Mouse (Mus musculus) embryonic stem cell, embryonic (primary cell): ENCODE data around the gene Dleu7.

Source experiments
- CTCF ChIA-PET, 4 experiments: fragments of 300-600 bp in 2 of 4; fragments of 350-600 bp in 2 of 4; sonication (Branson Sonifier 250); formaldehyde crosslinking; loops; one replicate each; lab custom pipeline; 2022; ENCODE audit warnings: inconsistent platforms in 2 of 4; lab: Charles Lee
- POLR2A ChIA-PET, 4 experiments: fragments of 300-600 bp in 2 of 4; fragments of 350-600 bp in 2 of 4; sonication (Branson Sonifier 250); formaldehyde crosslinking; loops; one replicate each; lab custom pipeline; 2022; ENCODE audit warnings: antibody characterized with exemption in 4 of 4, inconsistent platforms in 1 of 4; lab: Charles Lee

Gene Dleu7

DNA sequence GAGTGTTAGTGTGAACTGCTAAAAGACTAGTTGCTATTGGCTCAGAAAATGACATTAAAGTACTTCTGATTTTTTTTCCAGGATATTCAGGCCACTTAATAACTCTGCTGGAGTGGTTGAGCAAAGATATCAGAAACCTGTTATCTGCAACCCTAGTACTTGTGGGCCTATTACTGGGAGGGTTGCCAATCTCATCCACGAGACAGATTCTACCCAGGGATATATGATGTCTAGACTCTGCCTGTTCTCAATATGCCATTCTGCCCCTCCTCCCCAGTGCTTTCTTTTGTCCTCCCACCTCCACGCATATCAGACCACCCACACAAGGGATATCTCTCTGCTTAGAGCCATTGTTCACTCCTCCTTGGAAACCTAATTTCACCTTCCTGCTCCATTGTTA, 49.3 kb downstream of the Dleu7 start:
- CTCF ChIA-PET: interaction anchor here in 1 of 4 experiments (0.6 kb wide), 1 partner anchor 104 kb away, joined by 3 read pairs; no protein-coding TSS in a partner anchor
- POLR2A ChIA-PET: no interaction called here

GRCm38 (mm10) chr14:62235969-62236368, 56.9 kb downstream of the Dleu7 start:
- ChIA-PET CTCF (interaction anchor here in 3 of 4 experiments (0.6 to 1.1 kb wide), 4 partner anchors 26 to 580 kb away, joined by 3 to 13 read pairs (median 4); no protein-coding TSS in a partner anchor), POLR2A (interaction anchor here in 1 of 4 experiments (0.6 to 1.6 kb wide), 4 partner anchors 39 to 368 kb away, joined by 3 to 6 read pairs (median 4); no protein-coding TSS in a partner anchor)

- POLR2A ChIA-PET: interaction anchor here in 2 of 4 experiments (0.6 to 1.3 kb wide), 3 partner anchors 190 to 871 kb away, joined by 3 to 9 read pairs (median 3); no protein-coding TSS in a partner anchor
Measured at GRCm38 (mm10) chr14:62235214-62235613, 57.6 kb downstream of the Dleu7 start.

GRCm38 (mm10) chr14:62230968-62231367, 61.9 kb downstream of the Dleu7 start:
- ChIA-PET POLR2A (interaction anchor here in 1 of 4 experiments (1.4 kb wide), 1 partner anchor 9 kb away, joined by 3 read pairs; no protein-coding TSS in a partner anchor), CTCF (no interaction called here)

More at GRCm38 (mm10) chr14:62235214-62235613, 57.6 kb downstream of the Dleu7 start:
- CTCF ChIA-PET: interaction anchor here in 1 of 4 experiments (0.6 kb wide), 1 partner anchor 238 kb away, joined by 3 read pairs; no protein-coding TSS in a partner anchor

DNA sequence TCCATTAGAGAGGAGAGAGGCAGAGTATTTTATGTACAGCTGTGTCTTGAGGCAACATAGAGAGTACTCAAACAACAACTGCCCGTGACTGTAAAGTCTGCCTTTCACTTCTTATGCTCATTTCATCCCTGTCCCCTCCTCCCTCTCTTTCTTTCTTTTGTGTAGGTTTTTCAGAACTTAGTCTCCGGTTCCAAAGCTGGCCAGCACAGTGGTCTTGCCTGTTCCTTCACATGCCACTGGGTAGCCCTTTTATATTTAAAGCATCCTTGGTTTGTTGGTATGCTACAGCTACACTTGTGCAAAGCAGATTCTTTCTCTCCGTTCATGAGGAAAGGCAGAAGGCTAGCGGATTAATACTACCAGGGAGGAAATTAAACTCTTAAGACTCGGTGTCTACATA, 65.7 kb downstream of the Dleu7 start:
- POLR2A ChIA-PET: interaction anchor here in 3 of 4 experiments (0.5 to 1.4 kb wide), 3 partner anchors 29 to 630 kb away, joined by 3 read pairs; partner anchors contain the start of gene Trim13 (in 1 of the 3)
- CTCF ChIA-PET: interaction anchor here in 1 of 4 experiments (0.6 kb wide), 1 partner anchor 250 kb away, joined by 3 read pairs; no protein-coding TSS in a partner anchor

DNA sequence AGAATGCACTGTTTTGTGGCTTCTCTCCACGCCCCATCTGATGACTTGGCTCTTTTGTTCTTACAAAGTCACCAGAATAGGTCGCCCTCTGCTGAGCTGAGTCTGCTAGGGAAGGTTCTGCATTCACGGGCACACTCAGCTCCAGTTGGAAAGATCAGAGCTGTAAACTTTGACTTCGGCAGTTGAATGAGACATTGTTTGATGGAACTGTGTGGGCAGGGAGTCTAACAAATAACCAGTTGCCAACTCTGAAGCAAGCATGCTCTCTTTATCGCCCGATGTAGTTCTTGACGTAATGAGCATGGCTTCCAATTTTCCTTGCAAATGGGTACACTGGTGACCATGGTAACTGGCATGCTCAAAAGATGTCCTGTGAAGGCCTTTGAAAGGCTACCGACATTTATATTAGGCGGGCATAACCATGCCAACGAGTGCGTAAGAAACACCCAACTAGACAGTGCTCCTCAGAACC, 66.2 kb downstream of the Dleu7 start:
- ChIA-PET CTCF (interaction anchor here in 1 of 4 experiments (0.6 kb wide), 1 partner anchor 250 kb away, joined by 3 read pairs; no protein-coding TSS in a partner anchor), POLR2A (interaction anchor here in 2 of 4 experiments (0.9 to 1.4 kb wide), 2 partner anchors 28 to 629 kb away, joined by 3 read pairs; partner anchors contain the start of gene Trim13 (in 1 of the 2))
